Mouse (Mus musculus) adrenal gland, adult 10 weeks (tissue): ENCODE measurements around the gene Insl3. TPM values are rescaled to one million over a fixed set of nuclear protein-coding genes. Genes with fewer than 3 reads are reported as not detected.

Experiments used
- polyA plus RNA-seq: library from polyadenylated mRNA; stranded (reverse); fragments of 350-450 nt; fragmentation: Illumina TruSeq; extraction: RNeasy Lipid Tissue Mini Kit (QIAGEN cat#74804); gene quantifications from one replicate; pipeline ENCODE4 v1.2.3, GENCODE M21; 2014; ENCODE audit warnings: low read depth, low replicate concordance

Gene Insl3
- not detected for polyA plus RNA-seq

GRCm38 (mm10) chr8:71689028-71689427 is at the start of gene Insl3:
Insl3 (plus strand) TSS chr8:71689214.

GRCm38 (mm10) chr8:71671549-71671965 is 17.5 kb upstream of the Insl3 start, which contains the start of gene Unc13a:
Unc13a (minus strand) TSS chr8:71671757.

DNA sequence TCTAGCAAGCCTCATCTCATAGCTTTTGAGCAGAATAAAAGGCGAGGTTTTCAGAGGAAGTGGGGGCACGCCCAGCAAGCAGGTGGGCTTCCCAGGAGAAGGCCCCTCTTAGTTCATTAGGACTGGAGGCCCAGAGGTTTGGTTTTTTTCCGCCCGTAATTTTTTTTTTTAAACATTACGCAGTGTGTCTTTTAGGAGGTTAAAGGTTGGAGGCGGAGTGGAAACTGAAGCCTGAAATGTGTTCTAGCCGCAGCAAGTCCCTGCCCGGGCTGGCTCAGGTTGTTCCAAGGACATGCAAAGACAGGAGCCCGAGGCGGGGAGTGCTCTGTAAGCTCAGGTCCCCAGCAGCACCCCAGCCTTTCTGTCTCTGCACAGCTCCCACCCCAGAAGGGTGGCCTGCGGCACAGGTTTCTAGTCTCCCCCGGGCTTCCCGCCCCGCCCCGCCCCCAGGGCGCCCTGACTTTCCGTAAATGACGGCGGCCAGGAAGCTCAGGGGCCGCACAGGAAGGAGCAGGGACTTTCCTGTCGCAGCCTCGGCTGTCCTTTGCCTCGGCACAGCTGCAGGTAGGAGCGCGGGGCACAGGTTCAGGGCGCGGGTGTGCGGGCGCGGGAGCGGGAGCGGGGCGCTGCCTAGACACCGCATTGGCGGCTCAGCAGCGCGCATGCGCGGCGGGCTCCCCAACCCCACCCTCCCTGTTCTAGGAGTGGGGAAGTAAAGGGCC is 12.8 kb upstream of the Insl3 start, which contains the start of gene Jak3:
Jak3 (plus strand) TSS at position 277 of the 722 bp plus-strand sequence.

GRCm38 (mm10) chr8:71701414-71702086 is 12.5 kb downstream of the Insl3 start, which contains the start of gene B3gnt3:
B3gnt3 (minus strand) TSS chr8:71701789.

GRCm38 (mm10) chr8:71725122-71725924 is 36.3 kb downstream of the Insl3 start, which contains the start of gene Fcho1:
Fcho1 (minus strand) TSS chr8:71725716.

Other genes starting within 250 kb of the Insl3 start
- 1.1 TPM for gene Abhd8, start 225.6 kb upstream of the Insl3 start, polyA plus RNA-seq
- gene Mrpl34, start 224.3 kb upstream of the Insl3 start, polyA plus RNA-seq: 10.8 TPM
- 3.4 TPM for gene Dda1, start 220.0 kb upstream of the Insl3 start, polyA plus RNA-seq
- gene Ano8, start 203.3 kb upstream of the Insl3 start, polyA plus RNA-seq: 1.0 TPM
- 1.6 TPM for gene Gtpbp3, start 201.1 kb upstream of the Insl3 start, polyA plus RNA-seq
- 4.8 TPM for gene Plvap, start 177.5 kb upstream of the Insl3 start, polyA plus RNA-seq
- gene Ccdc194, start 163.5 kb upstream of the Insl3 start, polyA plus RNA-seq: not detected
- gene Bst2, start 151.8 kb upstream of the Insl3 start, polyA plus RNA-seq: 6.9 TPM
- 0.70 TPM for gene Mvb12a, start 146.3 kb upstream of the Insl3 start, polyA plus RNA-seq
- gene Tmem221, start 130.3 kb upstream of the Insl3 start, polyA plus RNA-seq: 3.8 TPM
- 0.35 TPM for gene Nxnl1, start 122.6 kb upstream of the Insl3 start, polyA plus RNA-seq
- gene Slc27a1, start 120.3 kb upstream of the Insl3 start, polyA plus RNA-seq: 14.2 TPM
- gene Pgls, start 97.0 kb upstream of the Insl3 start, polyA plus RNA-seq: 0.82 TPM
- gene Fam129c, start 91.6 kb upstream of the Insl3 start, polyA plus RNA-seq: not detected
- gene Colgalt1, start 78.2 kb upstream of the Insl3 start, polyA plus RNA-seq: 54.8 TPM
- 0.70 TPM for gene Unc13a, start 17.5 kb upstream of the Insl3 start, polyA plus RNA-seq
- not detected for gene Jak3, start 12.9 kb upstream of the Insl3 start, polyA plus RNA-seq
- gene B3gnt3, start 12.6 kb downstream of the Insl3 start, polyA plus RNA-seq: 9.2 TPM
- not detected for gene Fcho1, start 36.5 kb downstream of the Insl3 start, polyA plus RNA-seq
- gene Zfp709, start 192.8 kb downstream of the Insl3 start, polyA plus RNA-seq: 19.0 TPM
- gene Zfp882, start 219.4 kb downstream of the Insl3 start, polyA plus RNA-seq: 14.7 TPM
- 130 TPM for gene Zfp617, start 219.4 kb downstream of the Insl3 start, polyA plus RNA-seq